Mouse (Mus musculus): Measurements from ENCODE around the gene Gm973. TPM values are rescaled to one million over a fixed set of nuclear protein-coding genes. Genes with fewer than 3 reads are reported as not detected.

Gene Gm973
- polyA plus RNA-seq (2012; rRNA removed): 4.7 and 5.7 TPM in 2 replicates

- WGBS: 54% methylated on average over 25 of the region's 25 CpGs
- peaks cover 4% of the 10 kb centered on the region for H3K4me1 ChIP-seq (ENCODE audit: control insufficient read depth, insufficient read depth, low read length)
- no peak within 1 kb of the TSS for H3K4me3 ChIP-seq (replicated peaks; ENCODE audit: insufficient read depth, low read depth, low read length)
Observed at GRCm38 (mm10) chr1:59516026-59516917, at the start of gene Gm973. Gene Gm973, plus strand, starts transcription at chr1:59516264.

GRCm38 (mm10) chr1:59469170-59469569 lies 46.9 kb upstream of the Gm973 start:
- 14% methylated on average over 4 of the region's 4 CpGs for WGBS
- Histone ChIP-seq H3K4me1 (ENCODE audit: control insufficient read depth, insufficient read depth, low read length) (peaks cover 7% of the 10 kb centered on the region; the same call in 1 of the 2 replicates), H3K27ac (ENCODE audit: insufficient read depth, low read length) (0 out of 2 replicates have a peak overlapping the region, but pooled peaks have one; percentile 17), H3K4me3 (replicated peaks; ENCODE audit: insufficient read depth, low read depth, low read length) (no peak overlapping the region), H3K27me3 (ENCODE audit: control insufficient read depth, insufficient read depth, low read length) (no peaks in the 10 kb centered on the region)
- TF ChIP-seq CTCF (IDR thresholded peaks at IDR 0.05; ENCODE audit: borderline replicate concordance, insufficient read depth, low read depth, low read length) (no peak), POLR2A (IDR thresholded peaks at IDR 0.05; ENCODE audit: borderline replicate concordance, insufficient read depth, low read length) (no peak)
- DNase-seq: peak; percentile 69 to 83

More at GRCm38 (mm10) chr1:59516026-59516917, at the start of gene Gm973:
- no peaks in the 10 kb centered on the region for H3K27me3 ChIP-seq (ENCODE audit: control insufficient read depth, insufficient read depth, low read length)
- DNase-seq: peak; percentile 20 to 25
- no peak within 1 kb of the TSS for H3K27ac ChIP-seq (ENCODE audit: insufficient read depth, low read length)
- TF ChIP-seq POLR2A (IDR thresholded peaks at IDR 0.05; ENCODE audit: borderline replicate concordance, insufficient read depth, low read length) (no peak), CTCF (IDR thresholded peaks at IDR 0.05; ENCODE audit: borderline replicate concordance, insufficient read depth, low read depth, low read length) (no peak)

- 88% methylated on average over 4 of the region's 4 CpGs for WGBS
- TF ChIP-seq POLR2A (IDR thresholded peaks at IDR 0.05; ENCODE audit: borderline replicate concordance, insufficient read depth, low read length) (no peak), CTCF (IDR thresholded peaks at IDR 0.05; ENCODE audit: borderline replicate concordance, insufficient read depth, low read depth, low read length) (no peak)
- DNase-seq: no peak
- Histone ChIP-seq H3K4me1 (ENCODE audit: control insufficient read depth, insufficient read depth, low read length) (peaks cover 7% of the 10 kb centered on the region; the same call in 1 of the 2 replicates), H3K4me3 (replicated peaks; ENCODE audit: insufficient read depth, low read depth, low read length) (no peak overlapping the region), H3K27ac (ENCODE audit: insufficient read depth, low read length) (no peak overlapping the region), H3K27me3 (ENCODE audit: control insufficient read depth, insufficient read depth, low read length) (no peaks in the 10 kb centered on the region)
Observed at GRCm38 (mm10) chr1:59470766-59471165, 45.3 kb upstream of the Gm973 start.

- WGBS: 66% methylated on average over 11 of the region's 11 CpGs
- DNase-seq: no peak
- H3K27ac ChIP-seq (ENCODE audit: insufficient read depth, low read length): no peak overlapping the region
- no peaks in the 10 kb centered on the region for H3K27me3 ChIP-seq (ENCODE audit: control insufficient read depth, insufficient read depth, low read length)
- H3K4me3 ChIP-seq (replicated peaks; ENCODE audit: insufficient read depth, low read depth, low read length): no peak overlapping the region
- peaks cover 7% of the 10 kb centered on the region; the same call in 1 of the 2 replicates for H3K4me1 ChIP-seq (ENCODE audit: control insufficient read depth, insufficient read depth, low read length)
- no peak for TF ChIP-seq POLR2A (IDR thresholded peaks at IDR 0.05; ENCODE audit: borderline replicate concordance, insufficient read depth, low read length)
Observed at GRCm38 (mm10) chr1:59472368-59473180, 43.5 kb upstream of the Gm973 start.

- no peaks in the 10 kb centered on the region for H3K27me3 ChIP-seq (ENCODE audit: control insufficient read depth, insufficient read depth, low read length)
- H3K4me1 ChIP-seq (ENCODE audit: control insufficient read depth, insufficient read depth, low read length): peaks cover 7% of the 10 kb centered on the region; the same call in 1 of the 2 replicates
- DNase-seq: no peak
- no peak overlapping the region for H3K27ac ChIP-seq (ENCODE audit: insufficient read depth, low read length)
- H3K4me3 ChIP-seq (replicated peaks; ENCODE audit: insufficient read depth, low read depth, low read length): no peak overlapping the region
- TF ChIP-seq CTCF (IDR thresholded peaks at IDR 0.05; ENCODE audit: borderline replicate concordance, insufficient read depth, low read depth, low read length): no peak
- TF ChIP-seq POLR2A (IDR thresholded peaks at IDR 0.05; ENCODE audit: borderline replicate concordance, insufficient read depth, low read length): no peak
- 77% methylated on average over 4 of the region's 4 CpGs for WGBS
Observed at GRCm38 (mm10) chr1:59473181-59473555, 42.9 kb upstream of the Gm973 start.

- WGBS: 82% methylated on average over 2 of the region's 2 CpGs
- Histone ChIP-seq H3K4me3 (replicated peaks; ENCODE audit: insufficient read depth, low read depth, low read length) (no peak overlapping the region), H3K27ac (ENCODE audit: insufficient read depth, low read length) (no peak overlapping the region), H3K4me1 (ENCODE audit: control insufficient read depth, insufficient read depth, low read length) (no peaks in the 10 kb centered on the region), H3K27me3 (ENCODE audit: control insufficient read depth, insufficient read depth, low read length) (no peaks in the 10 kb centered on the region)
- TF ChIP-seq POLR2A (IDR thresholded peaks at IDR 0.05; ENCODE audit: borderline replicate concordance, insufficient read depth, low read length): no peak
- TF ChIP-seq CTCF (IDR thresholded peaks at IDR 0.05; ENCODE audit: borderline replicate concordance, insufficient read depth, low read depth, low read length): no peak
- DNase-seq: no peak
Observed at GRCm38 (mm10) chr1:59475618-59476017, 40.4 kb upstream of the Gm973 start.

- DNase-seq: no peak
- H3K27me3 ChIP-seq (ENCODE audit: control insufficient read depth, insufficient read depth, low read length): no peaks in the 10 kb centered on the region
- H3K27ac ChIP-seq (ENCODE audit: insufficient read depth, low read length): no peak overlapping the region
- TF ChIP-seq CTCF (IDR thresholded peaks at IDR 0.05; ENCODE audit: borderline replicate concordance, insufficient read depth, low read depth, low read length): no peak
- no peak for TF ChIP-seq POLR2A (IDR thresholded peaks at IDR 0.05; ENCODE audit: borderline replicate concordance, insufficient read depth, low read length)
- WGBS: 55% methylated on average over 3 of the region's 3 CpGs
- no peaks in the 10 kb centered on the region for H3K4me1 ChIP-seq (ENCODE audit: control insufficient read depth, insufficient read depth, low read length)
- H3K4me3 ChIP-seq (replicated peaks; ENCODE audit: insufficient read depth, low read depth, low read length): no peak overlapping the region
Observed at GRCm38 (mm10) chr1:59478911-59479310, 37.2 kb upstream of the Gm973 start.

All from cerebellum, adult 2 months (tissue).